Mouse (Mus musculus) heart, embryonic 12.5 days (tissue): ENCODE measurements around the gene Tom1l1. TPM values are rescaled to one million over a fixed set of nuclear protein-coding genes. Genes with fewer than 3 reads are reported as not detected.
A peak's percentile ranks its signal among the peaks of the same experiment; 100 is the strongest.
"Not testable (repeated sequence)": the region's sequence is repeated elsewhere in the genome, so short reads cannot be mapped to it uniquely, and the experiment has no call there.

Source experiments
- ATAC-seq: fragments of 200-750 bp; cut with Nextera tagmentation; 2 replicates; pipeline ENCODE4 v1.8.0; 2017; ENCODE audit warnings: moderate TSS enrichment, moderate library complexity; ENCODE audit not compliant: insufficient number of reproducible peaks, low FRiP score
- H3K27ac ChIP-seq: fragments of 300-500 bp; sonication (generic); 2 replicates; pipeline ENCODE4 v1.5.1; 2016; ENCODE audit warnings: mild to moderate bottlenecking, moderate library complexity; ENCODE audit not compliant: poor library complexity, severe bottlenecking
- H3K27me3 ChIP-seq: fragments of 300-500 bp; sonication (generic); replicated peaks from 2 replicates; pipeline ENCODE4 v1.6.1; 2016; ENCODE audit warnings: mild to moderate bottlenecking, moderate library complexity
- H3K36me3 ChIP-seq: fragments of 300-500 bp; sonication (generic); 2 replicates; pipeline ENCODE4 v1.6.1; 2016; ENCODE audit warnings: mild to moderate bottlenecking, moderate library complexity
- H3K4me1 ChIP-seq: fragments of 300-500 bp; sonication (generic); replicated peaks from 2 replicates; pipeline ENCODE4 v1.6.1; 2016; ENCODE audit warnings: mild to moderate bottlenecking
- H3K4me2 ChIP-seq: fragments of 300-500 bp; sonication (generic); 2 replicates; pipeline ENCODE4 v1.6.1; 2016; ENCODE audit warnings: mild to moderate bottlenecking, moderate library complexity
- H3K4me3 ChIP-seq: fragments of 300-500 bp; sonication (generic); 2 replicates; pipeline ENCODE4 v1.5.1; 2016; ENCODE audit warnings: mild to moderate bottlenecking
- H3K9ac ChIP-seq: fragments of 300-500 bp; sonication (generic); 2 replicates; pipeline ENCODE4 v1.6.1; 2016; ENCODE audit warnings: mild to moderate bottlenecking, moderate library complexity
- H3K9me3 ChIP-seq: fragments of 300-500 bp; sonication (generic); replicated peaks from 2 replicates; pipeline ENCODE4 v1.6.1; 2016; ENCODE audit warnings: mild to moderate bottlenecking, moderate library complexity
- WGBS: fragments of 180-500 bp; shearing (Covaris S2); methylation state at CpG from one replicate; pipeline ENCODE4 v1.1.7; 2016; 5-methylcytosine and 5-hydroxymethylcytosine counted together
- polyA plus RNA-seq: library from polyadenylated mRNA; unstranded; fragments of >200 nt; fragmentation: Nextera tagmentation; extraction: Ambion mirVana; gene quantifications from 2 replicates; pipeline ENCODE4 v1.2.1, GENCODE M21; 2016

The Tom1l1 gene
- 43.6 and 43.8 TPM in 2 replicates for polyA plus RNA-seq

GRCm38 (mm10) chr11:90687460-90688416 lies at the start of gene Tom1l1:
Gene Tom1l1 (minus strand): TSS chr11:90688366.
- H3K4me1 ChIP-seq, result peaks cover 22% of the 10 kb centered on the region
- H3K27ac ChIP-seq, result no peak within 1 kb of the TSS; the same call in 1 of the 2 replicates
- no peaks in the 10 kb centered on the region for H3K9me3 ChIP-seq
- 5% methylated on average over 47 of the region's 47 CpGs for WGBS
- H3K4me2 ChIP-seq, result peak within 1 kb of the TSS; percentile 82
- peaks cover 15% of the 10 kb centered on the region for H3K36me3 ChIP-seq
- ATAC-seq, result peak; percentile 94
- no peaks in the 10 kb centered on the region for H3K27me3 ChIP-seq
- H3K9ac ChIP-seq, result peak within 1 kb of the TSS; percentile 74
- H3K4me3 ChIP-seq, result peak within 1 kb of the TSS; percentile 77

GRCm38 (mm10) chr11:90733575-90733974 lies 45.4 kb upstream of the Tom1l1 start:
- no peaks in the 10 kb centered on the region for H3K9me3 ChIP-seq
- H3K4me1 ChIP-seq, result peaks cover 16% of the 10 kb centered on the region
- H3K4me2 ChIP-seq, result no peak overlapping the region
- no peak for ATAC-seq
- H3K36me3 ChIP-seq, result no peaks in the 10 kb centered on the region
- whole genome bisulfite sequencing, result 69% methylated on average over 4 of the region's 4 CpGs
- H3K27ac ChIP-seq, result no peak overlapping the region
- no peak overlapping the region for H3K4me3 ChIP-seq
- H3K27me3 ChIP-seq, result no peaks in the 10 kb centered on the region
- no peak overlapping the region for H3K9ac ChIP-seq

GRCm38 (mm10) chr11:90727354-90728125 lies 39.4 kb upstream of the Tom1l1 start:
- 23% methylated on average over 10 of the region's 10 CpGs for WGBS
- peak; percentile 92 for ATAC-seq
- peak overlapping the region; percentile 4; the same call in 1 of the 2 replicates for H3K4me3 ChIP-seq

GRCm38 (mm10) chr11:90726730-90727129 lies 38.6 kb upstream of the Tom1l1 start:
- Histone ChIP-seq H3K27ac (peak overlapping the region; percentile 74), H3K4me3 (no peak overlapping the region), H3K27me3 (no peaks in the 10 kb centered on the region), H3K4me2 (peak overlapping the region; percentile 54), H3K4me1 (peaks cover 36% of the 10 kb centered on the region), H3K9me3 (no peaks in the 10 kb centered on the region), H3K36me3 (no peaks in the 10 kb centered on the region), H3K9ac (no peak overlapping the region)
- ATAC-seq, result peak; percentile 81; the same call in 1 of the 2 replicates
- 49% methylated on average over 10 of the region's 10 CpGs for WGBS

More at GRCm38 (mm10) chr11:90727354-90728125, 39.4 kb upstream of the Tom1l1 start:
- no peaks in the 10 kb centered on the region for H3K9me3 ChIP-seq
- peak overlapping the region; percentile 74 for H3K27ac ChIP-seq
- H3K4me2 ChIP-seq, result peak overlapping the region; percentile 54
- peaks cover 35% of the 10 kb centered on the region for H3K4me1 ChIP-seq
- H3K36me3 ChIP-seq, result no peaks in the 10 kb centered on the region
- no peak overlapping the region for H3K9ac ChIP-seq
- H3K27me3 ChIP-seq, result no peaks in the 10 kb centered on the region

- H3K27ac ChIP-seq, result no peak overlapping the region
- no peak overlapping the region for H3K4me2 ChIP-seq
- H3K27me3 ChIP-seq, result no peaks in the 10 kb centered on the region
- H3K4me3 ChIP-seq, result no peak overlapping the region
- no peaks in the 10 kb centered on the region for H3K36me3 ChIP-seq
- H3K9me3 ChIP-seq, result no peaks in the 10 kb centered on the region
- no peak overlapping the region for H3K9ac ChIP-seq
- WGBS, result 90% methylated on average over 3 of the region's 3 CpGs
- peaks cover 13% of the 10 kb centered on the region for H3K4me1 ChIP-seq
- ATAC-seq, result no peak
Observed at GRCm38 (mm10) chr11:90722304-90722703, 34.1 kb upstream of the Tom1l1 start.

- H3K36me3 ChIP-seq, result no peaks in the 10 kb centered on the region
- no peak overlapping the region for H3K27ac ChIP-seq
- WGBS, result 83% methylated on average over 3 of the region's 3 CpGs
- H3K4me3 ChIP-seq, result no peak overlapping the region
- H3K27me3 ChIP-seq, result no peaks in the 10 kb centered on the region
- ATAC-seq, result no peak
- H3K4me1 ChIP-seq, result peaks cover 2% of the 10 kb centered on the region
- H3K4me2 ChIP-seq, result no peak overlapping the region
- no peaks in the 10 kb centered on the region for H3K9me3 ChIP-seq
- H3K9ac ChIP-seq, result no peak overlapping the region
Observed at GRCm38 (mm10) chr11:90717719-90718118, 29.6 kb upstream of the Tom1l1 start.

GRCm38 (mm10) chr11:90711596-90711995 lies 23.4 kb upstream of the Tom1l1 start:
- H3K9ac ChIP-seq, result no peak overlapping the region
- H3K4me1 ChIP-seq, result no peaks in the 10 kb centered on the region
- no peak overlapping the region for H3K4me2 ChIP-seq
- no peaks in the 10 kb centered on the region for H3K36me3 ChIP-seq
- ATAC-seq, result no peak
- 83% methylated on average over 9 of the region's 9 CpGs for WGBS
- no peaks in the 10 kb centered on the region for H3K9me3 ChIP-seq
- no peak overlapping the region for H3K4me3 ChIP-seq
- no peak overlapping the region for H3K27ac ChIP-seq
- no peaks in the 10 kb centered on the region for H3K27me3 ChIP-seq

- WGBS, result 74% methylated on average over 1 of the region's 1 CpGs
- not testable (repeated sequence) for H3K9ac ChIP-seq, ATAC-seq
Observed at GRCm38 (mm10) chr11:90707134-90707533, 19.0 kb upstream of the Tom1l1 start.

GRCm38 (mm10) chr11:90697480-90698240 lies 9.5 kb upstream of the Tom1l1 start:
- Histone ChIP-seq H3K27ac (no peak overlapping the region), H3K9me3 (no peaks in the 10 kb centered on the region), H3K27me3 (no peaks in the 10 kb centered on the region), H3K36me3 (no peaks in the 10 kb centered on the region), H3K4me2 (peak overlapping the region; percentile 58), H3K4me1 (peaks cover 2% of the 10 kb centered on the region; the same call in 1 of the 2 replicates), H3K4me3 (peak overlapping the region; percentile 13; the same call in 1 of the 2 replicates), H3K9ac (no peak overlapping the region)
- 19% methylated on average over 10 of the region's 10 CpGs for WGBS
- ATAC-seq, result peak; percentile 76

More at GRCm38 (mm10) chr11:90707134-90707533, 19.0 kb upstream of the Tom1l1 start:
- not testable (repeated sequence) for H3K9me3 ChIP-seq, H3K27ac ChIP-seq, H3K4me1 ChIP-seq, H3K4me3 ChIP-seq, H3K4me2 ChIP-seq, H3K27me3 ChIP-seq, H3K36me3 ChIP-seq

GRCm38 (mm10) chr11:90695811-90696210 lies 7.6 kb upstream of the Tom1l1 start:
- H3K27me3 ChIP-seq, result no peaks in the 10 kb centered on the region
- peaks cover 2% of the 10 kb centered on the region; the same call in 1 of the 2 replicates for H3K4me1 ChIP-seq
- no peak overlapping the region for H3K27ac ChIP-seq
- WGBS, result 53% methylated on average over 9 of the region's 9 CpGs
- no peak for ATAC-seq
- H3K9me3 ChIP-seq, result no peaks in the 10 kb centered on the region
- no peak overlapping the region for H3K9ac ChIP-seq
- H3K36me3 ChIP-seq, result no peaks in the 10 kb centered on the region
- H3K4me3 ChIP-seq, result no peak overlapping the region
- H3K4me2 ChIP-seq, result no peak overlapping the region
